Mouse (Mus musculus) thymus, adult 2 months (tissue): ENCODE data around the gene Resp18.

Experiments used
- CTCF ChIP-seq: fragments of 200-500 bp; IDR thresholded peaks from 2 replicates; pipeline ENCODE4 v1.5.1; 2012; ENCODE audit warnings: mild to moderate bottlenecking, control low read depth, low read length, moderate library complexity, borderline replicate concordance; ENCODE audit not compliant: control insufficient read depth, poor library complexity, insufficient read depth; ENCODE audit errors: extremely low read depth
- POLR2A ChIP-seq: fragments of 200-500 bp; IDR thresholded peaks from 2 replicates; pipeline ENCODE4 v1.6.1; 2012; ENCODE audit warnings: mild to moderate bottlenecking, low read length, control low read depth, moderate library complexity; ENCODE audit not compliant: control insufficient read depth, poor library complexity, insufficient read depth; ENCODE audit errors: extremely low read depth

- no peak for TF ChIP-seq CTCF
- no peak for TF ChIP-seq POLR2A
Observed at GRCm38 (mm10) chr1:75225473-75225872, 52.7 kb downstream of the Resp18 start.
